Mouse (Mus musculus): ENCODE results near the gene Cerk.
"Not testable (repeated sequence)": the region's sequence is repeated elsewhere in the genome, so short reads cannot be mapped to it uniquely, and the experiment has no call there.

Gene Cerk

DNA sequence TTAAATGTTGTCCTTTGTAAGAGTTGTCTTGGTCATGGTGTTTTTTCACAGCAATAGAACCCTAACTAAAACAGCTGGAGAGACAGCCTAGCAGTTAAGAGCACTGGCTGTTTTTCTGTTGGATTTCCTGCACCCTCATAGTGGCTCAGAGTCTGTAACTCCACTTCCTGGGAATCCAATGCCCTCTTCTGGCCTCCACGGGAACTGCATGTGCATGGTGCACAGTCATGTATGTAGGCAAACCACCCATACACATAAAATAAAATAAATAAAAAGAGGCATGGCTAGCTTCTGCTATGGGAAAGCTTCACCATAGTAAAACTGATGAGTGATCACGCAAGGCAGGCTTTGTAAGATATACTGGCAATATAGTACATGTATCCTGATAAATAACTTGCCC is 19.4 kb upstream of the Cerk start:
- peak; percentile 49 for DNase-seq

- DNase-seq, result no peak
These were observed 18.1 kb upstream of the Cerk start for GRCm38 (mm10) chr15:86203942-86204561.

DNA sequence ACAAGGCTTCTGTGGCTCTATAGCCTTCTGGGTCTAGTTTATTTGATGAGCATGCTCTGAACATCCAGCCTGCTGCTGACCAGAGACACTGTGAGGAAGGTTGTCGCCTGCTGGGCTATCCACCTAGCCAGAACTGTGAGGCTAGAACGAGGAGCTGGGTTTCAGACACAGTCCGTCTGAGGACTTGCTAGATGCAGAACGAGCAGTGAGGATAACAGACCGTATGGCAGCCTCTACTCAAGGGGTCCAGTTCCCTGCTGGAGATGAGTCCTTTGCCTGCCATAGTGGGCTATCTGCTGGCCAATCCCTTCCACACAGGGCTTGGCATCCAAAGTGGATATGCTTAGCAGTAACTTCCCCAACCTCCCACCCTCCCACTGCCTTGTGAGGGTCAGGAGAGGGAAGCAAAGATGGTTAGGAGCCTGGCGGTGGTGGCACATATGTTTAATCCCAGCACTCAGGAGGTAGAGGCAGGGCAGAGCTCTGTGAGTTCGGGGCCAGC is 17.4 kb upstream of the Cerk start:
- DNase-seq, result no peak

DNA sequence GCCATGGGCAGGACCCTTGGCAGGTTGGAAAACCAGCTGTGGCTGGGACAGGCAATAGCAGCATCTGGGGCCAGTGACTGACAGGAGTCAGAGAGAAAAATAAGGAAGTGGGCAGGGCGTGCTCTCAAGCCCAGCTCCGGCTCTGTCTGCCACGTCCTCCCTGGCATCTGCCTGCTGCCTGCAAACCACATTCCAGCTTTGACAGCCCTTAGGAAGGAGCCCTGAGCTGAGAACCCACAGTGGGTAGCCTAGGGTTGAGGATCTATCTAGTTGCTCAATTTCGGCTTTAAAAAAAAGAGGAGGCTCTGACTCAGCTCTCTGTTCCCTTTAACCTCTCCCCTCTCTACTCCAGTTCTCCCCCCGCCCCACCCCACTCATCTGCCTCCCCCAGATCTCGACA is 16.7 kb upstream of the Cerk start:
- DNase-seq, result no peak

- DNase-seq, result peak; percentile 58
These were observed 15.9 kb upstream of the Cerk start for GRCm38 (mm10) chr15:86201696-86202330.

GRCm38 (mm10) chr15:86201095-86201494 is 15.2 kb upstream of the Cerk start:
- no peak for DNase-seq

DNA sequence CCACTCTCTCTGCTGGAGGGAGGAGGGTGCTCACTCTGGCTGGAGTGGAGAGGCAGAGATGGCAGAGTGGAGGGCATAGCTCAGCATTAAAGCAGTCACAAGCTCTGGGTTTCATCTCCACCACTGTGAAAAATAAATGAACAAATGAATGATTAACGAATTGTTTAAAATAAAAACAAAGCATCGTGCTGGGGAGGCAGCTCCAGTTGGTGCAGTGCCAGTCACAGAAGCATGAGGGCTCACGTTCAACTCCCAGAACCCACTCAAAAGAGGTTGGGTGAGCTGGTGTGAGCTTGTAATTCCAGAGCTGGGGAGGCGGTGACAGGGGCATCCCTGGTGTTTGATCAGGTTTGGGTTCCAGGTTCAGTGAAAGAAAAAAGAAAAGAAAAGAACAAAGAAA is 14.2 kb upstream of the Cerk start:
- no peak for DNase-seq

DNA sequence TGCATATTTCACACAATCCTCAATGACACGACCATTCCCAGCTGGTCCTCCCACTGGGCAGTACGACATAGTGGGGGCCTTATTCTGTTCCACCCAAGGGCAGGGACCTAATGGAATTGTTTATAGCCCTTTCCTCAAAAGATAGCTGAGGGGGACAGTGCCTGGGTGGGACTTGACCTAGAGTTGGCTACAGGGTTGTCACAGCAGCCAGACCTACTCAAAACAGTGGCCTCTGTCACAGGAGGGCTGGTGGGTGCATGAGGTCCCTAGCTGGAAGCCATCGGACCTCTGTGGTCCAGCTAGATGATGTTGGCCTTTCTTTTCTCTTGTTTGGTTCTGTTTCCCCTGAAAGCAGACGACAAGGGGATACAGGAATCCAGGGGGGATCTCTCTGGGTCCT is 13.5 kb upstream of the Cerk start:
- no peak for DNase-seq

GRCm38 (mm10) chr15:86199052-86199451 is 13.1 kb upstream of the Cerk start:
- no peak for DNase-seq

DNA sequence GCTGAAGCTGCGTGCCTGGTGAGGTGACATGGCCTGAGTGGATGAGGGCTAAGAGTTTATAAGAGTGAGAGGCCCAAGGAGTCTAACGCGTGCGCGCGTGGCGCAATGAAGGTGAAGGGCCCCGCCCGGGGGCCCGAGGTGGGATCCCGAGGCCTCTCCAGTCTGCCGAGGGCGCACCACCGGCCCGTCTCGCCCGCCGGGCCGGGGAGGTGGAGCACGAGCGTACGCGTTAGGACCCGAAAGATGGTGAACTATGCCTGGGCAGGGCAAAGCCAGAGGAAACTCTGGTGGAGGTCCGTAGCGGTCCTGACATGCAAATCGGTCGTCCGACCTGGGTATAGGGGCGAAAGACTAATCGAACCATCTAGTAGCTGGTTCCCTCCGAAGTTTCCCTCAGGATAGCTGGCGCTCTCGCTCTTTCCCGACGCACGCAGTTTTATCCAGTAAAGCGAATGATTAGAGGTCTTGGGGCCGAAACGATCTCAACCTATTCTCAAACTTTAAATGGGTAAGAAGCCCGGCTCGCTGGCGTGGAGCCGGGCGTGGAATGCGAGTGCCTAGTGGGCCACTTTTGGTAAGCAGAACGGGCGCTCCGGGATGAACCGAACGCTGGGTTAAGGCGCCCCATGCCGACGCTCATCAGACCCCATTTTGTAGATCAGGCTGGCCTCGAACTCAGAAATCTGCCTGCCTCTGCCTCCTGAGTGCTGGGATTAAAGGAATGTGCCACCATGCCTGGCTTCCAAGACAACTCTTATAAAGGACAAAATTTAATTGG is 8.9 kb upstream of the Cerk start:
- DNase-seq, result not testable (repeated sequence)

DNA sequence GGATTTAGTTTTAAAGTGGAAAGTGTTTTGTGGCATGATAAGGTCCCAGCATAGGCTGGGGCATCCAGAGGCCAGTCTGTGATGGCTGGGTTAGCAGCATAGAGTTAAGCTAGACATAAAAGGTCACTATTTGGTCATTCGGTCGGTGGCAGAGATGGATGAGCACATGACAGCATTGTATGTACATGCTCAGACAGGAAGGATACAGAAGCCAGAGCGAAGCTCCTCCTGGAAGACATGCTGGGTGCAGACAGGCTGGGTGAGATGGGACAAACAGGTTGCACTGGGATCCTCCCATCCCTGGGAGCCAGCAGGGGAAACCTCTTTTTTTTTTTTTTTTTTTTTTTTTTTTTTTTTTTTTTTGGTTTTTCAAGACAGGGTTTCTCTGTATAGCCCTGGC is 6.0 kb upstream of the Cerk start:
- DNase-seq, result no peak

- DNase-seq, result no peak
These were observed 5.6 kb upstream of the Cerk start for GRCm38 (mm10) chr15:86191505-86191904.

DNA sequence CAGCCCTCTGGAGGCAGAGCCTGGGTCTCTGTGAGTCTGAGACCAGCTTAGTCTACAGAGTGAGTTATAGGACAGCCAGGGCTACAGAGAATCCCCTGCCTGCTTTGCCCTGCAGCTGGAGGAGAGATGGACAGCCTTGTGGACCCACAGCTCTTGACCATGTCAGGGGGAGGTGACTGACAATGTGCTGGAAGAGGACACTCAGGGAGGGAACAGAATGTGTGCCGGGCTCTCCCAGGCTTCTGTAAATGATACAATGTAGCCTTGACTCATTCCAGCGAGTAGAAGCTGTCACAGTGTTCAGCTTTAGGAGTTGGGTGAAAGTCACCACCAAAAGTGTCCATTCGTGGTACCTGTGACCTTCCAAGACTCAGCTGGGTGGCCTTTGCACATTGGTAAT is 4.4 kb upstream of the Cerk start:
- no peak for DNase-seq

- no peak for DNase-seq
These were observed 3.0 kb upstream of the Cerk start for GRCm38 (mm10) chr15:86188746-86189470.

DNA sequence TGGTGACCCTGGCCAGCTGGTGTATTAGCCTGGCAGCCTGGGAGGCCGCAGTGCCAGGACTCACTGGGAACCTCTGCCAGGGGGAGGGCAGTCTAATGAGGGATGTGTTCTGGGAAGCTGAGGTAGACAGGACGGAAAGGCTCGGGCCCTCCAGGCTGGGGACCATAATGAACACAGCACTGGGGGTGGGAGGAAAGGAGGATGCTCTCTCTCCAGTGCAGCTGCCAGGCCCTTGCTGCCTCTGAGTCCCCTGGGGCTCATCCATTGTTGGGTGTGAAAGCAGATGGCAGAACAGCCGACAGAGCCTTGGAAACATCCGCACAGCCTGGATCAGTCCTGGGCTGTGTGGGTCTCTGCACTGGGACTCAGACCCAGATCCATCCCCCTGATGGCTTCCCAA is 2.2 kb upstream of the Cerk start:
- no peak for DNase-seq

- no peak for DNase-seq
These were observed 745 bp upstream of the Cerk start for GRCm38 (mm10) chr15:86186686-86187085.

DNA sequence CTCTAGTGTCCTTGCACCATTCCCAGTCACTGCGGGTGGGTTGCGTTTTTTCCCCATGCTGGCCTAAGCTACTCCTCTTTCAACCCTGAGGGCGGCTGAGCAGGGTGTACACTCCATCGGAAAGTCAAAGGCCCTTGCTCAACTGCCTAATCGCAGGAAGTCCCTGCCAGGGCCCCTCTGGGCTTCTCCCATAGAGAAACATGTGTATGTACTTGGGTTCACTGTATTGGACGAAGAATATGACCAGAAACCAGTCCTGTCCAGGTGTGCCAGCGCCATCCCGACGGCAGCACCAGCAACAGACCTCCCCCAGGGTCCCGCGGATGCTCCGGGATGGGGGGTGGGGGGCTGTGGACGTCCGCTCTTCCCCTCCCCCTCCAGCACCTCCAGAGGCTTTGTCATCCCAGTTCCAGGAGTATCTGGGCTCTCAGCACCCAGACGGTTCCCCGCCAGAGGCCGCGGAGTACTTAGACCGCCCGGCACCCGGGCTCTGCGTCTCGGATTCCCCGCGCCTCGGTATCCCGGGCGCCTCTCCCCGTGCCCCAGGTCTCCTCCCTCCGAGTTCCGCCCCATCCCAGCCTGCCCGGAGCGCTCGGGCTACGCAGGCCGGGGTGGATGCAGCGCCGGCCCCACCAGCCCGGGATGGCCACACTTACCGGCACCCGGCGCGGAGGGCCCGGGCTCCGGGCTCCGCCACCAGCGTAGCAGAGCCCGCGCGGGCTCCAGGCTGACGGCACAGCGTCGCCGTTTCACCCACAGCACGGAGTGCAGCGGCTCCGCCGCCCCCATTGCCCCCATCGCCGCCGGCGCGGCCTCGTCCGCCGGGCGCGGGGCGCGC is 871 bp downstream of the Cerk start:
- peak; percentile 42 for DNase-seq

- DNase-seq, result no peak
These were observed 1.9 kb downstream of the Cerk start for GRCm38 (mm10) chr15:86184071-86184470.

- no peak for DNase-seq
These were observed 2.5 kb downstream of the Cerk start for GRCm38 (mm10) chr15:86183484-86183883.

- peak; percentile 41 for DNase-seq
These were observed 3.3 kb downstream of the Cerk start for GRCm38 (mm10) chr15:86182646-86183045.

DNA sequence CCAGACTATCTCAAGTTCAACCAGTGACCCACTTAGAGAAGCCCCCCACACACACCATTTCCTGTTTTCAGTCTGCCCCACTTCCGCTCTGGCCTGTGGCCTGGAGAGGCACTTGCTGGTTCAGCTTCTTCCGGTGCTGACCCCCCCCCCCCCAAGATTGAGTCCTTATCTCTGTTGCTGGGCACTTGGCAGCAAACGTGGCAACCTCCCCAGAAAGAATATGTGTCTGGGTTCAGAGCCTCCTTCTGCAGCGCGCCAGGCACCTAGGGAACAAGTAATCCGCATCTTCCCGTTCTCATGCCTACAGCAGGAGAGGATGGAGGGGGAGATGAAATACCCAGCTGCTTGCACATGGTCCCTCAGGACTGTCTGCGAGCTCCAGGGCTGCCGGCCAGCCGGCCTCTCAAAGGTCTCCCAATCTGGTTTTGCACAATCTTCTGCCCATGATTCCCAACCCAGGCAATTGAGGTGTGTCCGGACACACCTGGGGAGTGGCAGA is 4.0 kb downstream of the Cerk start:
- no peak for DNase-seq

- not testable (repeated sequence) for DNase-seq
These were observed 4.6 kb downstream of the Cerk start for GRCm38 (mm10) chr15:86181321-86181720.
